Mouse (Mus musculus) left cerebral cortex, adult 2 months (tissue): ENCODE results near the gene Zbtb46. TPM values are rescaled to one million over a fixed set of nuclear protein-coding genes. Genes with fewer than 3 reads are reported as not detected.
A peak's percentile ranks its signal among the peaks of the same experiment; 100 is the strongest.

Source experiments
- DNase-seq, 2 experiments: peaks; one replicate each; pipeline ENCODE4 v3.0.0; 2021 to 2022; ENCODE audit warnings: low spot score in 2 of 2, mixed read lengths in 1 of 2; ENCODE audit errors: extremely low spot score in 1 of 2
- H3K27ac ChIP-seq: fragments of 200-600 bp; 2 replicates; pipeline ENCODE4 v1.8.1; 2022
- H3K4me3 ChIP-seq: fragments of 200-600 bp; 2 replicates; pipeline ENCODE4 v1.8.1; 2022
- CTCF ChIP-seq: fragments of 200-600 bp; IDR thresholded peaks from 2 replicates; pipeline ENCODE4 v1.8.1; 2022; ENCODE audit warnings: antibody characterized with exemption, mild to moderate bottlenecking, moderate library complexity
- intact Hi-C: fragments of 180-260 bp; cut with DNase I; formaldehyde crosslinking; loops from one replicate; pipeline ENCODE4 v1.15.1; 2025
- total RNA-seq, 2 experiments: library from RNA; stranded (reverse); gene quantifications; 2 replicates each; pipeline ENCODE4 v1.2.3; 2021

Zbtb46 gene
- total RNA-seq, 2 experiments from 2014 or later = 12.0 to 13.7 TPM

GRCm38 (mm10) chr2:181487338-181488277 lies 28.4 kb upstream of the Zbtb46 start:
- intact Hi-C loops = no loop called here
- no peak for TF ChIP-seq CTCF
- no peak overlapping the region for H3K27ac ChIP-seq
- H3K4me3 ChIP-seq = no peak overlapping the region
- DNase-seq = no peak

GRCm38 (mm10) chr2:181485741-181486140 lies 26.5 kb upstream of the Zbtb46 start:
- DNase-seq = no peak
- Histone ChIP-seq H3K27ac (no peak overlapping the region), H3K4me3 (no peak overlapping the region)
- TF ChIP-seq CTCF = no peak
- intact Hi-C loops = no loop called here

- no peak for DNase-seq
- Histone ChIP-seq H3K4me3 (no peak overlapping the region), H3K27ac (no peak overlapping the region)
- intact Hi-C loops = no loop called here
- TF ChIP-seq CTCF = no peak
Measured at GRCm38 (mm10) chr2:181484456-181485233, 25.4 kb upstream of the Zbtb46 start.

- no peak for DNase-seq
- intact Hi-C loops = no loop called here
- Histone ChIP-seq H3K4me3 (no peak overlapping the region), H3K27ac (no peak overlapping the region)
- TF ChIP-seq CTCF = peak; percentile 27
Measured at GRCm38 (mm10) chr2:181483562-181484318, 24.5 kb upstream of the Zbtb46 start.

- no peak for DNase-seq
- H3K27ac ChIP-seq = no peak overlapping the region
- intact Hi-C loops = no loop called here
- no peak overlapping the region for H3K4me3 ChIP-seq
- TF ChIP-seq CTCF = no peak
Measured at GRCm38 (mm10) chr2:181483120-181483519, 23.9 kb upstream of the Zbtb46 start.

DNA sequence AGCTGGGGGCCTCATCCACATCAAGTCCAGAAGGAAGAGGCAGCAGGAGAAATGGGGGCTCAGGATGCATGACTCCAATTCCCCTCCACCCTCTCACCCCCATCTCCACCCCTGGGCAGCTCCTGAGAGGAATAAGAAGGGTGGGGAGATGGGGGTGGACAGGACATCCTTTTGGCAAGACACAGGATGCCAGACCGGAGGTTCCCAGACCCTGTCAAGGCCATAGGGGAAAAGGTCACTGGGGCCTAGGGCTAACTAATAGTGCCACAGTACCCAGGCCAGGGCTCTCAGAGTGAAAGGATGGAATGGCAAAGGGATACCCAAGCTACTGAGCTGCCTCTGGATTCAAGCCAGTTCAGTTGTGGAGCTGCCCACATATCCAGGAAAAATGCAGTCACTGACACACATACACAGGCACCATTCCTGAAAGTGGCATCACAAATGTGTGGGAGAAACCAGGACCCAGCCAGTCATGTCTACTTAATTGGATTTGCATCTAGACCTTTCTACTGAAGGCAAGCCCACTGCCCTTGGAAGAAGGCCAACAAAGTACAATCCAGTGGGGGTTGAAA lies 13.1 kb upstream of the Zbtb46 start:
- H3K27ac ChIP-seq = peak overlapping the region; percentile 17; the same call in 1 of the 2 replicates
- DNase-seq = no peak
- no peak for TF ChIP-seq CTCF
- intact Hi-C loops = no loop called here
- H3K4me3 ChIP-seq = no peak overlapping the region

- no peak for DNase-seq
- intact Hi-C loops = no loop called here
- peak overlapping the region; percentile 76 for H3K27ac ChIP-seq
- TF ChIP-seq CTCF = no peak; the same call in 1 of the 2 replicates
- H3K4me3 ChIP-seq = no peak overlapping the region
Measured at GRCm38 (mm10) chr2:181471246-181471645, 12.0 kb upstream of the Zbtb46 start.

DNA sequence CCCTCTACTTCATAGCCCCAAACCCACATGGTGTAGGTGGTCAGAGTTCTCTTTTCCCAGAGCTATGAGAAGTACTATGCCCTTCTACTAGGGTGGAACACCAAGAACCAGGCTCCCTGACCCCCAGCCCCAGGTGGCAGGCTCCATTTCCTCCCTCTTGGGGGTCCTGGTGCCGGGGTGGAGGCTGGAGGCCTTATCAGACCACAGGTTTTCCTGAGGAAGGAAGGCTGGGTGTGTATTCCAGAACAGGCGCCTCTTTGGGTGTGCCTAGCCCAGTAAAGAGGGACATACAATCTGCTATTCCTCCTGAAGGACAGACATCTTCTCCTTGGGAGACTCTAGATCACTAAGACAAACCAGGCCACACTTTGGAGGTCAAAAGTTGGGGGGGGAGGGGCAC lies 11.1 kb upstream of the Zbtb46 start:
- peak overlapping the region; percentile 76; the same call in 1 of the 2 replicates for H3K27ac ChIP-seq
- no peak for DNase-seq
- no peak for TF ChIP-seq CTCF
- no peak overlapping the region for H3K4me3 ChIP-seq
- intact Hi-C loops = no loop called here

DNA sequence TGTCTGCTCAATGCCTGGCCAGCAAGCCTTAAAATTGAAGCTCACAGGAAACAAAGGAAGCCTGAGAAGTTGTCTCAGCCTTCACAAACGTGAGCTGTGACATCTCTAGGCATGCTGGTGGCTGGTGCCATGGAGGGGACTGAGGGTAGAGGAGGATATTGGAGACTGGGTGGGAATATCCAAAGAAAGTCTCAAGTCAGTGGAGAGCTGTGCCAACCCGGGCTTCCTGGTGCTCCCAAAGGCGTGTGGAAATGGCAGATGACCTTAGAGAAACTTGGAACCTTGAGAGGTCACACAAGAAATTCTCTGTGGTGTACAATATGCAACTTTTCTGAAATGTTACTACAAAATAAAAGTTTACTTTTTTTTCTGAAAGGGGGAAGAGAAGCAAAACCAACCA lies 6.2 kb upstream of the Zbtb46 start:
- intact Hi-C loops = no loop called here
- Histone ChIP-seq H3K4me3 (no peak overlapping the region), H3K27ac (no peak overlapping the region)
- TF ChIP-seq CTCF = no peak
- no peak for DNase-seq

DNA sequence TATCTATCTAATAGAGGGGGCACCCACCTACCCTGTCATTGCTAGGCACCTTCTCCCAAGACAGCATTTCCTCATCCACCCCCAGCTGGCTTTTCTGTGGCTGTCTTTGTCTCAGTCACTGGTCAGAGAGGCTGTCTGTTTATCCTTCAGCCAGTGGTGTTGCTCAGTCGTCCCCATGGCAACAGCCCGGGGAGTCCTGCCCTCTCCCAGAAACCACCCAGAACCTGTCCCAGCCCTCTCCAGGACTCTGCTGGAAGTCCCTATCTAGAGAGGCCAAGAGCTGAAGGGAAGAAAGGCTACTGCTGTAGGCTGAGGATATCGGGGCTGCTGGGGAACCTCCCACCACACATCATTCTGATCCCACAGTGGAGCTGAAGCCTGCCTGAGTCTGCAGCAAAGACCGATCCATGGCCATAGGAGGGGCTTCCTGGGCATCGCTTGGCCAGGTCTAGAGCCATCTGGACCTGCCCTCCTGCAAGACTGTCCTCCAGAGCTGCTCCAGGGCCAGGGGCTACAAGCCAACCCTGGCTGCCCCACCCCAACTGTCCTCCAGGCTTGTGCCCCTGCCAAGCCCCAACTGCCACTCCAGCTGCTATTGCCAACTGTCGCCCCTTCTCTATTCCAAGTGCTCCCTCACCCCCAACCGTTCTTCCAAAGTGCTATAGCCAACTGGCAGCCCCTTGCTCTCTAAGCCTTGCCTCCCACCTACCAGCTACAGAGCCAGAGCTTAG lies 3.9 kb upstream of the Zbtb46 start:
- Histone ChIP-seq H3K27ac (no peak overlapping the region), H3K4me3 (no peak overlapping the region)
- peak; percentile 30 to 33 for DNase-seq
- TF ChIP-seq CTCF = no peak
- intact Hi-C loops = no loop called here

GRCm38 (mm10) chr2:181462604-181463003 lies 3.4 kb upstream of the Zbtb46 start:
- no peak for DNase-seq
- intact Hi-C loops = no loop called here
- TF ChIP-seq CTCF = no peak
- Histone ChIP-seq H3K27ac (no peak overlapping the region), H3K4me3 (no peak overlapping the region)
